Mouse (Mus musculus): ENCODE measurements around the gene Camta1. TPM values are rescaled to one million over a fixed set of nuclear protein-coding genes. Genes with fewer than 3 reads are reported as not detected.

Camta1 gene
- polyA plus RNA-seq, 1 experiment from 2014 or later = 118 TPM

DNA sequence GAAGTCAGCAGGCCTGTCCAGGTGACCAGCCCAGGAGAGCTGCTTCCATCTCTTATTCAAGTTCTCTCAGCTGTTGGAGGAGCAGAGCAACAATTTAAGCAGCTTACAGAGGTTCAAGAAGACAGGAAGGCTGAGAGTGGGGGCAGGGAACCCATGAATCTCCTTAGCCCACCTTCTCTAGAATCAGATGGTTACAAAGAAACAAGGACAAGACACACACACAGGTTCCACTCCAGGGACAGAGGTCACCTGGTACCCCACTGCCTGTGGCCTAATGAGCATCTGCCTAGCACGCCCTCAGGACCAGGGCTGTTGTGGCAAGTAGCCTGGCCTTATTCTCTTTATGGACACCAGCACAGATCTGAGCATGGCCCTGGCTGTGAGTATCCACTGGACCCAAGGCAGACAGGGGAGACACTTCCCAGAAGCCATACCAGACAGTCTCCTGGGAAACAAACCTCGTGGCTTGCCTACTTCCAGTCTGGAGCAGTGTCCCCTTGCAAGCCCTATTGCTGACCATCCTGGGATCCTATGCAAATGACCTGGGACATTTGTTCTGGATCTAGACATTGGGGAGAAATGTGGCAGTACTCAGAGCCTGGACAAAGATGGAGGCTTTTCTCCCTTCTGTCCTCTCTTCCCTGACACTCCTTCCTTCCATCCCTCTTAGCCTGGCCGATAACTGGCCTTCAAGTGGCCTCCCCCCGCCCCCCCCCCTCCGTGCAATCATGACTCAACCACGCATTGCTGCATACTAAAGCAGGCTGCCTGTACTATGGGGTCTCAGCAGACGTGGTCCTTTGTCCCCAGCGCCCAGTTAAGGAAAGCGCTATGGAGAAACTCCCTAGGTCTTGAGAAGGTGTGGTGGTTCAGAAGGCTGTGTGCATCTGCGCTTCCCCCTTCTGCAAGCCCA, 733.8 kb downstream of the Camta1 start:
- Histone ChIP-seq H3K9me3 (no peaks in the 10 kb centered on the region), H3K4me1 (peaks cover 59% of the 10 kb centered on the region), H3K27me3 (replicated peaks) (peaks cover 21% of the 10 kb centered on the region; the same call in 1 of the 2 replicates), H3K36me3 (no peaks in the 10 kb centered on the region), H3K27ac (replicated peaks) (peak overlapping the region; percentile 90), H3K4me2 (peak overlapping the region; percentile 83), H3K9ac (peak overlapping the region; percentile 92), H3K4me3 (peak overlapping the region; percentile 75)
- WGBS = 12% methylated on average over 9 of the region's 10 CpGs
- no peak for ATAC-seq (ENCODE audit: extremely low read depth, insufficient number of reproducible peaks, low FRiP score, low TSS enrichment)

GRCm38 (mm10) chr4:151118883-151119282, 742.8 kb downstream of the Camta1 start:
- Histone ChIP-seq H3K9ac (no peak overlapping the region), H3K4me3 (no peak overlapping the region), H3K27ac (replicated peaks) (no peak overlapping the region), H3K36me3 (no peaks in the 10 kb centered on the region), H3K4me2 (no peak overlapping the region), H3K4me1 (peaks cover 14% of the 10 kb centered on the region), H3K27me3 (replicated peaks) (no peaks in the 10 kb centered on the region), H3K9me3 (no peaks in the 10 kb centered on the region)
- WGBS = 87% methylated on average over 3 of the region's 3 CpGs
- no peak for ATAC-seq (ENCODE audit: extremely low read depth, insufficient number of reproducible peaks, low FRiP score, low TSS enrichment)

- peaks cover 30% of the 10 kb centered on the region for H3K27me3 ChIP-seq (replicated peaks)
- no peaks in the 10 kb centered on the region for H3K36me3 ChIP-seq
- no peak overlapping the region for H3K27ac ChIP-seq (replicated peaks)
- no peak overlapping the region for H3K4me2 ChIP-seq
- no peaks in the 10 kb centered on the region for H3K9me3 ChIP-seq
- 74% methylated on average over 7 of the region's 7 CpGs for WGBS
- 0 out of 2 replicates have a peak, but pooled peaks cover 2% of the 10 kb centered on the region for H3K4me1 ChIP-seq
- no peak for ATAC-seq (ENCODE audit: extremely low read depth, insufficient number of reproducible peaks, low FRiP score, low TSS enrichment)
- H3K9ac ChIP-seq = no peak overlapping the region
- H3K4me3 ChIP-seq = no peak overlapping the region
These were observed 747.1 kb downstream of the Camta1 start for GRCm38 (mm10) chr4:151114574-151114973.

GRCm38 (mm10) chr4:151111226-151111625, 750.5 kb downstream of the Camta1 start:
- no peaks in the 10 kb centered on the region for H3K9me3 ChIP-seq
- WGBS = 33% methylated on average over 8 of the region's 8 CpGs
- no peak overlapping the region for H3K27ac ChIP-seq (replicated peaks)
- ATAC-seq (ENCODE audit: extremely low read depth, insufficient number of reproducible peaks, low FRiP score, low TSS enrichment) = no peak
- H3K4me1 ChIP-seq = peaks cover 7% of the 10 kb centered on the region
- H3K27me3 ChIP-seq (replicated peaks) = peaks cover 58% of the 10 kb centered on the region
- no peak overlapping the region for H3K4me2 ChIP-seq
- no peak overlapping the region for H3K4me3 ChIP-seq
- H3K9ac ChIP-seq = 0 out of 2 replicates have a peak overlapping the region, but pooled peaks have one; percentile 14
- H3K36me3 ChIP-seq = no peaks in the 10 kb centered on the region

- Histone ChIP-seq H3K27me3 (replicated peaks) (peaks cover 65% of the 10 kb centered on the region), H3K4me2 (peak overlapping the region; percentile 83), H3K4me3 (peak overlapping the region; percentile 70), H3K36me3 (no peaks in the 10 kb centered on the region), H3K9ac (peak overlapping the region; percentile 90), H3K9me3 (no peaks in the 10 kb centered on the region), H3K4me1 (peaks cover 27% of the 10 kb centered on the region), H3K27ac (replicated peaks) (peak overlapping the region; percentile 90)
- WGBS = 8% methylated on average over 11 of the region's 20 CpGs
- ATAC-seq (ENCODE audit: extremely low read depth, insufficient number of reproducible peaks, low FRiP score, low TSS enrichment) = peak; percentile 1; the same call in 1 of the 2 replicates
These were observed 752.8 kb downstream of the Camta1 start for GRCm38 (mm10) chr4:151108834-151109241.

DNA sequence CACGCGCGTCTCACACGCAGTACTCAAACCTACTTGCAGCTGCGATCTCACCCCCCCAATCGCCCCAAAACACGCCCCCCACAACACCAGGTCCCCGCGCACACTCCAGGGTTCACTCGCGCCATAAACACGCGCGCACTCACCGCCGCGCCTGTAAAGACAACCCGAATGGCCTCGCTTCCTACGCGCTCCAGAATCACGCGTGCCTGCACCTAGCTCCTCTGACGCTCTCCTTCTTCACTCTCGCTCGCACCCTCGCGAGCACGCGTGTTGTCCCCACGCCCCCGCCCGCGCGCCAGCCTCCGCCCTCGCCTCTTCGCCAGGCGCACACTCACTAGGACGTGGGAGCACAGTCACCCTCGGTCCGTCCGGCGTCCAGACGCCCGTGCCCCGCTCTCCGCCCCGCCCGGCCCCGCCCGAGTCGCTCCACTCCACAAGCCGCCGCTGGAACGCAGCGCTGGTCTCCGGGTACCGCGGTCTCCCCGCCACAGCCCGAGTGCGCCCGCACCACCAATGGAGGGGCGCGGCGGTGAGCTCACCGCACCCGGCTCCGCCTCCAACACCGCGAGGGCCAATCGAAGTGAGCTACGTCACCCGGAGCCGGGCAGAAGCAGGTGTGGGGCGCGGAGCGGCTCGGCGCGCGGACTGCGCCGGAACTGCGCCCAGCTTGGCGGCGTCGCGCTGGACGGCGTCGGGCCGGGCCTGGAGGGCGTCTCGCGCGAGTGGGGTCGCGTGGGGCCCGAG, 753.5 kb downstream of the Camta1 start:
- H3K9me3 ChIP-seq = no peaks in the 10 kb centered on the region
- H3K27me3 ChIP-seq (replicated peaks) = peaks cover 65% of the 10 kb centered on the region
- H3K4me3 ChIP-seq = peak overlapping the region; percentile 70
- H3K4me1 ChIP-seq = peaks cover 33% of the 10 kb centered on the region
- peak; percentile 90 for ATAC-seq (ENCODE audit: extremely low read depth, insufficient number of reproducible peaks, low FRiP score, low TSS enrichment)
- H3K27ac ChIP-seq (replicated peaks) = peak overlapping the region; percentile 90
- H3K36me3 ChIP-seq = no peaks in the 10 kb centered on the region
- under 1% methylated on average over 100 of the region's 101 CpGs for WGBS
- H3K4me2 ChIP-seq = peak overlapping the region; percentile 83
- peak overlapping the region; percentile 90 for H3K9ac ChIP-seq

GRCm38 (mm10) chr4:151107131-151108001, 754.3 kb downstream of the Camta1 start:
- Histone ChIP-seq H3K4me1 (peaks cover 41% of the 10 kb centered on the region), H3K27me3 (replicated peaks) (peaks cover 62% of the 10 kb centered on the region), H3K4me3 (peak overlapping the region; percentile 70), H3K4me2 (peak overlapping the region; percentile 83), H3K27ac (replicated peaks) (peak overlapping the region; percentile 90), H3K9ac (peak overlapping the region; percentile 90), H3K36me3 (no peaks in the 10 kb centered on the region), H3K9me3 (no peaks in the 10 kb centered on the region)
- ATAC-seq (ENCODE audit: extremely low read depth, insufficient number of reproducible peaks, low FRiP score, low TSS enrichment) = no peak
- WGBS = 5% methylated on average over 60 of the region's 60 CpGs

DNA sequence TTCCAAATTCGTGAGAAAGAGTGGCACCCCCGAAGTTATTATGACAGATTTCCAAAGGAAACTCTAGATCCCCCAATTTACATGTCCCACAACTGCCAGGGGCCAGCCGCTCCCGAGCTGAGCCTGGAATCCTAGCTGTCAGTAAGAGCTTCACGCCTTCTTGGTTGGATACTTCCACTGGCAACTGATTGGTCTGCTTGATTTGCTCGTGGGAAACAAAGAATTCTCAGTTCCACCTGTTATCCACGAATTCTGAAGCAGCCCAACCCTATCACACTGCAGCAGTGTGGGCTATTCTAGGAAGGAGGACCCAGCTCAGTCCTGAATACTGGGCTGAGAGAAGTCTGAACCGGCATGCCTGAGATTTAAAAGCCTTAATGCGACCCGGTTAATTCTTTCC, 755.2 kb downstream of the Camta1 start:
- no peak for ATAC-seq (ENCODE audit: extremely low read depth, insufficient number of reproducible peaks, low FRiP score, low TSS enrichment)
- peak overlapping the region; percentile 90 for H3K27ac ChIP-seq (replicated peaks)
- peak overlapping the region; percentile 70 for H3K4me3 ChIP-seq
- no peaks in the 10 kb centered on the region for H3K36me3 ChIP-seq
- peaks cover 46% of the 10 kb centered on the region for H3K4me1 ChIP-seq
- H3K9ac ChIP-seq = peak overlapping the region; percentile 90
- H3K27me3 ChIP-seq (replicated peaks) = peaks cover 54% of the 10 kb centered on the region
- H3K4me2 ChIP-seq = peak overlapping the region; percentile 83
- WGBS = 32% methylated on average over 10 of the region's 10 CpGs
- H3K9me3 ChIP-seq = peaks cover 5% of the 10 kb centered on the region; the same call in 1 of the 2 replicates

DNA sequence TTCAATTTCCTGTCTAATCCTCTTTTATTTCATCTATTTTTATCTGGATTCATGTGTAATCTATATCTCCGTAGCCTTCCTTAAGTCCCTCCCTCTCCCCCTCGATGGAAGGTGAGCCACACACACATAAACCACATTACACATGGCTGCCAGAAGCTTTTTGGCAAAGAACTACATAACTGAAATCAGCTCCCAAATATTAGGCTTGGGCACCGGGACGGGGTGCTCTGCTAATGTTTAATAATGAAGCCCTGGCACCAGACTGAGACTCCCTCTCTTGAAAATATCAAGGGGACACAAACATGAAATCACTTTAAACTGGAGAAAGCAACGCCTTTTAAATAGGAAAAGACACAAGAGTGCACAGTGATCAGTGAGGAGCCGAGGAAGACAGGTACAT, 755.8 kb downstream of the Camta1 start:
- H3K4me1 ChIP-seq = peaks cover 44% of the 10 kb centered on the region
- H3K27me3 ChIP-seq (replicated peaks) = peaks cover 48% of the 10 kb centered on the region

DNA sequence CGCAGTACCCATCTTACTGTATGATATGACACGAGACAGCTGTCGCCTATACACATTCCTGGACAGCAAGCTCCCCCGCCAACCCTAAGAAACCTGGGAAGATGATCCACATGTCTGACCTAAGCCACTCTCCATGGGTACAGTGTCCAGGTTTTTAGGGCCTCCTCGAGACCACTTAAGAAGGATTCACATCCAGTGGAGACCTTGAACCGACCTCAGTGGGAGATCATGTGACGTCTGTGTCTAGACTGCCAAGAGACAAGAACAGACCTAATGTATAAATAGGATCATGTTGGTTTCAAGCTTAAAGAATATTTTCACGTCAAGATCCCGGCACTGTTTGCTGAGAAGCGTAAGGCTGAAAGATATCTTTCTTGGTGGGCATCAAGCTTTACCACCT, 757.5 kb downstream of the Camta1 start:
- Histone ChIP-seq H3K9me3 (peaks cover 9% of the 10 kb centered on the region), H3K9ac (peak overlapping the region; percentile 57), H3K27me3 (replicated peaks) (peaks cover 31% of the 10 kb centered on the region), H3K4me2 (peak overlapping the region; percentile 83), H3K36me3 (no peaks in the 10 kb centered on the region), H3K4me3 (peak overlapping the region; percentile 28), H3K27ac (replicated peaks) (peak overlapping the region; percentile 88), H3K4me1 (peaks cover 58% of the 10 kb centered on the region)
- whole genome bisulfite sequencing = 46% methylated on average over 10 of the region's 10 CpGs
- ATAC-seq (ENCODE audit: extremely low read depth, insufficient number of reproducible peaks, low FRiP score, low TSS enrichment) = no peak

More for the DNA sequence above, 755.8 kb downstream of the Camta1 start:
- ATAC-seq (ENCODE audit: extremely low read depth, insufficient number of reproducible peaks, low FRiP score, low TSS enrichment) = no peak
- H3K9me3 ChIP-seq = peaks cover 9% of the 10 kb centered on the region
- H3K4me2 ChIP-seq = peak overlapping the region; percentile 83
- H3K4me3 ChIP-seq = peak overlapping the region; percentile 70
- 58% methylated on average over 6 of the region's 6 CpGs for WGBS
- H3K27ac ChIP-seq (replicated peaks) = peak overlapping the region; percentile 90
- H3K9ac ChIP-seq = peak overlapping the region; percentile 90
- H3K36me3 ChIP-seq = no peaks in the 10 kb centered on the region
